Mouse (Mus musculus) CD4-positive helper T cell, adult 2 months (primary cell): ENCODE measurements around the gene Cntnap1.

Source experiments
- DNase-seq: peaks from one replicate; pipeline ENCODE4 v3.0.0-alpha.2; 2012; ENCODE audit warnings: low read depth, missing footprints, low spot score

Gene Cntnap1

DNA sequence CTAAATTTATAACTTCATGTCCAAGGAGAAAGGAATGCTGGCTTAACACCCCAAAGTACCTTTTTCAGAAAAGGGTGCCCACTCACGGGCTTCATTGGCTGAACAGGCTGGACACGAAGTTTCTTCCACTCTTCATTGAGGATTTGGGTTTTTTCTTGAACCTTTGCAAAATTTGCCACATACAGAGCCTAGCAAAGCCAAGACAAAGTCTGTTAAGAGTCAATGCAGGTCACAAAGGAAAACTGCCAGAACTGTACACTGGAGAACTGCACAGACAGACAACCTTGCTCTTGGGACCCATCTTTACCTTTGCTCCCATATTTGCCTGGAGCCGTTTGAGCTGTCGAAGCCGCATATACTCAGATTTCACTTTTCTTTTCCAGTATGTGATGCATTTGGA, 46.6 kb downstream of the Cntnap1 start:
- no peak for DNase-seq

DNA sequence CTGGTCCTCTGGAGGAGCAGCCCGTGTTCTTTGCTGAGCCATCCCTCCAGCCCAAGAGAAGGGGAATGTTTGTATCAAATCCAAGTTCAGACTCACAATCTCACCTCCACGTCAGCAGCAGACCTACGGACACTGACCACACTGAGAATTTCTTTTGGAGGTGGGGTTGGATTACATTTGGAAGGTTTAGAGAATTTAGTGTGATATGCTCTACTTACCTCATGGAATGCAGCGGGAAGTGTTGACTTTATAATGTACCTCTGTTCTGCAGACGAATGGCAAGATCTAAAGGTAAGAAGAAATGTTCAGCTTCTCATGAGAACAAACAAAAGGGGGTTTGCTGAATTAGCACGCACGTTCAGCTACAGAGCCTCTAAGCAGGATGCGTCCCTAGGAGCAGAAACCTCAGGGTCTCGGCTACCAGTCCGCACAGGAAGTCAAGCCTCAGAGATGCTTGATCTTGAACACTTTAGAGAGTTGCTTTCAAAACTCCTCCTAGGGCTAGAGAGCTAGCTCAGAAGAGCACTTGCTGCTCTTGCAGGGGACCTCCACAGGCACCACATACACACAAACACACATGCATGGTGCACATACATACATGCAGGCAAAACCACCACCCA, 48.2 kb downstream of the Cntnap1 start:
- peak; percentile 45 for DNase-seq

GRCm38 (mm10) chr11:101220853-101221252, 50.5 kb downstream of the Cntnap1 start:
- no peak for DNase-seq

GRCm38 (mm10) chr11:101221306-101221986, 51.1 kb downstream of the Cntnap1 start:
- DNase-seq, result no peak

DNA sequence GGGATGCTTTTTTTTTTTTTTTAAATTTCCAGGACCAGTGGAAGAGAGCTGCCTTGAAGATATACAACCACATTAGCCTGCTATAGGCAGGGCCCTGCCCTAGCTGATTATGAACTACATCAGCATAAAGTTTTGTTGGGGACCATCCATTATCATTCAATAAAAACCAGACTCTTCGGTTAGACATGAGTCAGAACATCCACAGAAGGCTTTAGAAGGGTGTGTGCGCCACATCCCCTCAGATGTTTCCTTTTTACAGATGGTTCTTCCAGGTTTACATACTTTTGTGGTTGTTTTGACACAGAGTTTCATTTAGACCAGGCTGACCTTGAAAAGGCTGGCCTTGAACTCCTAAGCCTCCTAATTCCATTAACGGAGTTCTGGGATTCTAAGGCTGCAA, 54.0 kb downstream of the Cntnap1 start:
- DNase-seq, result no peak

DNA sequence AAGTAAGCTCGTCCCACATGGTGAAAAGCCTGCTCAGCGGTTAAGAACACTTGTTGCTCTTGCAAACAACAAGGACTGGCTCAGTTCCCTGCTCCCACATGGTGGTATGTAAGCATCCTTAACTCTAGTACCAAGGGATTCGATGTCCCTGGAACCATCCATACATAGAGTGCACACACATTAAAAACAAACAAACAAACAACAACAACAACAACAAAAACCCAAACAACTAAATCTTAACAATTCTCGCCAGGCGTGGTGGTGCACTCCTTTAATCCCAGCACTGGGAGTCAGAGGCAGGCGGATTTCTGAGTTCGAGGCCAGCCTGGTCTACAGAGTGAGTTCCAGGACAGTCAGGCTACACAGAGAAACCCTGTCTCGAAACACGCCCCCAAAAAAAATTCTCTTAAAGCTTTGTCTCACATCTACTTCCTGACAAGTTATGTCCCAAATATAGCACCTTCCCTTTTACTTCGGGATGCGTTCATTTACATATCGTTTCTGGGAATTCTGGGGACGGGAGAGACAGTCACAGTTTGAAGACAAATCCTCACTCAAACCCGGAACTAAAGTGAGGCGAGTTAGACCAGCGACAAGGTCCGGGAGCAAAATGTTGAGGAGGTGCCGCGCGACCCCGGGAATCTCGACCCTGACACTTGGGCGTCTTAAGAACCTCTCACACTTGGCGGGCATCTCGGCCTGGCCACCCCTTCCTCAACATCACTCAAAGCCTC, 55.2 kb downstream of the Cntnap1 start:
- no peak for DNase-seq

GRCm38 (mm10) chr11:101226065-101226701, 55.9 kb downstream of the Cntnap1 start, which contains the start of gene Ezh1:
TSS of gene Ezh1 (minus strand) at chr11:101226463.
- peak; percentile 94 for DNase-seq

DNA sequence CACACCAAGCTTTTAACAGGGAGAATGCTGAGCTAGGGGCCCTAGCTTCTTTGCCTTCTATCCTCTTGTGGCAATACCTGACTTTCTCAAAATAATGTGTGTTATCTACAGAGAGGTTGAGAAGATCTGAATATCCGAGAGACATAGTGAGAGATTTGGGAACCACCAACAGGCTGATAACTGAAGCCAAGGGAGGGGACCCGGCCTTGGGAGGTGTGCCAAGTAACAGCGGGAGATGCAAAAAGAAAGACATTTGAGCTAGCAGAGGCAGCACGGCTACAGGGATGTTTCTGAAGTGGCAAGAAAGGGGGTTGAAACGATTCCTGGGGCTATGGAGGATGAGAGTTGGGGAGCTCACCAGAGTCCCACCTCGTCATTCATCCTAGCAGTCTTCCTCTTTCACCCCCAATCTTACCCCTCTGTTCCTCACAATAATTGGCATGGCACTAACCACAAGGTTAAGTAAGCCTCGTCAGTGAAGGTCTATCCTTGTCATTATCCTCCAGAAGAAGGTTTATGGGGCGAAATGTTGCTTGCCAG, 59.1 kb downstream of the Cntnap1 start:
- no peak for DNase-seq

- DNase-seq, result no peak
Measured at GRCm38 (mm10) chr11:101230061-101230511, 59.8 kb downstream of the Cntnap1 start.

DNA sequence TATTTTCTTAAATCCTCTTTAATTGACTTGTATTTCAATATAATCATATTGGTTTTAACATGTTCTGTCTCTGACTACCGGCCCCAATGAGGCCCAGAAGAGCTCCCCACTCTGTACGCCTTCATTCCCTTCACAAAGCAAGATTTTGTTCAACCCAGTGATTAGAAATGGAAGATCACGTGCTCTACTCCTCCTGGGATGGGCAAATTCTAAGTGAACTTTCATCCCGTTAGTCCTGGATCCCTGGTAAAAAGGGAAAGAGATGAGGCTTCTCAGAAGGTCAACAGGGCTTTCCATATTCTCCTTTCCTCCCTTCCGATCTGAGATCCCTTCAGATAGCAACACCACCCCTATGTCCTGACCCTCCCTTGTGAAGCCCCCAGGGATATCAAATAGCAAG, 60.2 kb downstream of the Cntnap1 start:
- no peak for DNase-seq

DNA sequence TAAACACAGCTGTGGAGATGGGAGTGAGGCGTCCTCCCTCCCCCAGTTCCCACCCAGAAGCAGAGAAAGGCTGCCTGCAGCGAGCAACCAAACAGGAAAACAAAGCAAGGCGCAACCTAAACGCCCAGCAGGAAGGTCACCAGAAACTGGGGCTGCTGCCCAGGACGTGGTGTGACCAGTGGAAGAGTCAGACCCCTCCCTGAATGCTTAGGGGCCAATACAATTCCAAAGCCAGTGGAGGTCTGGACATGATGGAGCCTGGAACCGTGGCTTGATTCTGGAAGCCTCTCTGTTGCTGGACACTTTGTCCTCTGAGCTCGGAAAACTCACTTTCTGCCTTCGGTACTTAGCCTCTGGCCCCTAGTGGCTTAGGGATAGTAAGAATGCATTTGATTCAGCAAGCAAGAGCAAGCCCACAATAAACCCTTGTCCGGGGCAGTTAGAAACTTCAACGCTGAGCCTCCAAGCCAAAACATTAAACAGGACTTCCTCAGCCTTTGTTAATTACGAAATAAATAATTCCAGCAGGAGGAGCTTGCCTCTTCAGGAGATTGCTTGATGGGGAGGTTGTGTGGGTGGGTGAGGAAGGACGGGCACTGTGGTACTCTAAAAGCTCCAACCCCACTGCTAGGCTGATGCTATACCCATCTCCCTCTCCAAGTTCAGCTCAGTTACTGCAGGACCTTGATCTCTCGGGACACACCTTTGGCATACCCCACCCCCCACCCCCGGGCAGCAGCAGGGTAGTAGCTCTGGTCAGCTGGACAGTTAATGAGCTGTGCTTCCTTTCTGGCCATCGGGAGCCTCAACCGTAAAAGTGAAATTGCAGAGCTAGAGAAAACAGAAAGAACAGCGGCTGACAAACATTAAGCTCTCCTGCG, 60.9 kb downstream of the Cntnap1 start:
- DNase-seq, result no peak

GRCm38 (mm10) chr11:101232010-101232839, 61.9 kb downstream of the Cntnap1 start:
- no peak for DNase-seq

- no peak for DNase-seq
Measured at GRCm38 (mm10) chr11:101233240-101233639, 62.9 kb downstream of the Cntnap1 start.

DNA sequence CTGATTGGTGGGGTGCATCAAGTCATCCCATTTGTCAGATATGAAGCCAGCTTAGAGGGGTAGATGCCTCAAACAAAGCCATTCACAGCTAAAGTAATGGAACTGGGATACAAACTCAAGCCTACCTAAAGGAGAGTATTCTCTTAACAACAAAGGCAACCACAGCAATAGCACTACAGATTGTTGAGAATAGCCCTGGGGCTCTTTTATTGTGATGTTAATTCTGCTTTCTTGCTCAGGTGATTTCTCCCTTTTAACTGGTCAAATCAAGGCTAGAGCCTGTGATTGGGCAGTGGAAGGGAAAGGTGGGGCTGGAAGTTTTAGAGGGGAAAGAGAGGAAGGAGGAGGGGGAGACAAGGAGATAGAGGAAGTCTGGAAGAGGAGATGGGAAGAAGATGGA, 63.8 kb downstream of the Cntnap1 start:
- DNase-seq, result no peak

DNA sequence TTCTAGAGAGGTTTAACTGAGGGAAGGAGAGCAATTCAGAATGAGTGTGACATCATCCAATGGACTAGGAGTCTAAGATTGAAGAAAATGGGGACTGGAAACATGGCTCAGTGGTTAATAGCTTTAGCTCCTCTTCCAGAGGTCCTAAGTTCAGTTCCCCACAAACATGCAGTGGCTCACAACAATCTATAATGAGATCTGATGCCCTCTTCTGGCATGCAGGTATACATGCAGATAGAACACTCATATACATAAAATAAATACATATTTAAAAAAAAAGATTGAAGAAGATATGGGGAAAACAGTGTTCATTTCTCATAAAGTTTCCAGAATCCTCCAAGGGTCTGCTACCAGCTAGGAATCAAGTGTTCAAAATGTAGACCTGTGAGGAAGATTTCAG, 65.1 kb downstream of the Cntnap1 start:
- DNase-seq, result no peak

GRCm38 (mm10) chr11:101236782-101237181, 66.5 kb downstream of the Cntnap1 start:
- no peak for DNase-seq

DNA sequence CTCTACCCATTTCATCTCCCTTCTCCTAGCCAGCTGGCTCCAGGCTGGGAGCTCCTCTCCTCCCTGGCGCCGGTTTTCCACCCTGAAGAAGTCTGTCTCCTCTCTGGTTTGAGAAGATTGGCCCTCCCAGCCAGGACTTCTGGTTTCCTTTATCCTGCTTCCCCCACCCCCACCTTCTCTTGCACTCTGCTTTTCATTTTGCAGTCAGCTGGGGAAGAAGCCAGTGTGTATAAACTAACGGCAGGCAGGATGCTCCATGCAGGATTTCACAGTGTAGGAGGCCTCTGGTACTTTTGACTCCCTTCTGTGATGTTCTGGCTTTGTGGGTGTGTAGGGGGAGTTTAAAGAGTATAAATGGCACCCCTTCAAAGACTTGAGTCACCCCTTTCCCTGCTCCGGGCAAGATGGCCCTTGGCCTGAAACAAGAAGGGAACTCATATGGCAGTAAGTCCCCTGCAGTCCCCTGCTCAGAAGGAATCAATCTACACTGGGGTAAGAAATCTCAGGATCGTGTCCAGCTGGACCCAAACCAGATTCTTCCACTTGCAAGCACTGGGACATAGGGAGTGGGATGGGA, 67.8 kb downstream of the Cntnap1 start:
- DNase-seq, result no peak
